Mouse (Mus musculus): ENCODE results near the gene Sprn. TPM values are rescaled to one million over a fixed set of nuclear protein-coding genes. Genes with fewer than 3 reads are reported as not detected.
A peak's percentile ranks its signal among the peaks of the same experiment; 100 is the strongest.

Sprn gene
- polyA plus RNA-seq, 1 experiment from 2014 or later, result 0.10 TPM

- Histone ChIP-seq H3K4me3 (peak within 1 kb of the TSS; percentile 81), H3K27ac (peak within 1 kb of the TSS; percentile 94), H3K9me3 (no peaks in the 10 kb centered on the region), H3K4me1 (peaks cover 5% of the 10 kb centered on the region; the same call in 1 of the 2 replicates), H3K27me3 (ENCODE audit: insufficient read depth, poor library complexity, severe bottlenecking) (no peaks in the 10 kb centered on the region), H3K36me3 (peaks cover 21% of the 10 kb centered on the region)
- DNase-seq (ENCODE audit: low spot score), result no peak
- WGBS, result 2% methylated on average over 23 of the region's 23 CpGs
Measured at GRCm38 (mm10) chr7:140115583-140116328, 38.9 kb downstream of the Sprn start, which contains the start of gene Paox. Paox (plus strand) TSS chr7:140115799.

- H3K4me3 ChIP-seq, result no peak overlapping the region
- 71% methylated on average over 3 of the region's 3 CpGs for WGBS
Measured at GRCm38 (mm10) chr7:140111943-140112342, 42.7 kb downstream of the Sprn start.

GRCm38 (mm10) chr7:140104009-140104408 is 50.7 kb downstream of the Sprn start:
- Histone ChIP-seq H3K4me1 (peaks cover 16% of the 10 kb centered on the region), H3K9me3 (no peaks in the 10 kb centered on the region), H3K27ac (no peak overlapping the region), H3K4me3 (no peak overlapping the region), H3K27me3 (ENCODE audit: insufficient read depth, poor library complexity, severe bottlenecking) (peaks cover 9% of the 10 kb centered on the region), H3K36me3 (peaks cover 55% of the 10 kb centered on the region)
- WGBS, result 82% methylated on average over 4 of the region's 4 CpGs
- no peak for DNase-seq (ENCODE audit: low spot score)

More at GRCm38 (mm10) chr7:140111943-140112342, 42.7 kb downstream of the Sprn start:
- H3K9me3 ChIP-seq, result no peaks in the 10 kb centered on the region
- H3K36me3 ChIP-seq, result peaks cover 60% of the 10 kb centered on the region
- DNase-seq (ENCODE audit: low spot score), result no peak
- H3K27ac ChIP-seq, result no peak overlapping the region
- peaks cover 5% of the 10 kb centered on the region; the same call in 1 of the 2 replicates for H3K4me1 ChIP-seq
- no peaks in the 10 kb centered on the region for H3K27me3 ChIP-seq (ENCODE audit: insufficient read depth, poor library complexity, severe bottlenecking)

- peak within 1 kb of the TSS; percentile 62 for H3K4me3 ChIP-seq
- peaks cover 9% of the 10 kb centered on the region for H3K27me3 ChIP-seq (ENCODE audit: insufficient read depth, poor library complexity, severe bottlenecking)
- H3K36me3 ChIP-seq, result peaks cover 41% of the 10 kb centered on the region
- DNase-seq (ENCODE audit: low spot score), result peak; percentile 94
- 1% methylated on average over 30 of the region's 30 CpGs for WGBS
- H3K27ac ChIP-seq, result peak within 1 kb of the TSS; percentile 89
- H3K9me3 ChIP-seq, result no peaks in the 10 kb centered on the region
- H3K4me1 ChIP-seq, result peaks cover 16% of the 10 kb centered on the region
Measured at GRCm38 (mm10) chr7:140101993-140102860, 52.5 kb downstream of the Sprn start, which contains the start of gene Fuom. Fuom (minus strand) TSS chr7:140102441.

GRCm38 (mm10) chr7:140101498-140101897 is 53.2 kb downstream of the Sprn start:
- Histone ChIP-seq H3K9me3 (no peaks in the 10 kb centered on the region), H3K4me3 (peak overlapping the region; percentile 62), H3K4me1 (peaks cover 16% of the 10 kb centered on the region), H3K27me3 (ENCODE audit: insufficient read depth, poor library complexity, severe bottlenecking) (peaks cover 9% of the 10 kb centered on the region), H3K27ac (peak overlapping the region; percentile 89), H3K36me3 (peaks cover 35% of the 10 kb centered on the region)
- DNase-seq (ENCODE audit: low spot score), result no peak
- WGBS, result 67% methylated on average over 10 of the region's 10 CpGs

Other genes starting within 250 kb of the Sprn start
- 0.14 TPM in 1 of 2 replicates, not detected in the other for gene Utf1, start 211.1 kb downstream of the Sprn start, polyA plus RNA-seq (2016; fragmentation: Nextera tagmentation; extraction: Ambion mirVana)
- 0.33 TPM in 1 of 2 replicates, not detected in the other for gene 6430531B16Rik, start 176.1 kb downstream of the Sprn start, polyA plus RNA-seq (2016; fragmentation: Nextera tagmentation; extraction: Ambion mirVana)
- 0.57 and 1.3 TPM in 2 replicates for gene Adam8, start 162.3 kb downstream of the Sprn start, polyA plus RNA-seq (2016; fragmentation: Nextera tagmentation; extraction: Ambion mirVana)
- 36.8 and 36.9 TPM in 2 replicates for gene Zfp511, start 118.5 kb downstream of the Sprn start, polyA plus RNA-seq (2016; fragmentation: Nextera tagmentation; extraction: Ambion mirVana)
- 50.8 and 55.4 TPM in 2 replicates for gene Tubgcp2, start 118.2 kb downstream of the Sprn start, polyA plus RNA-seq (2016; fragmentation: Nextera tagmentation; extraction: Ambion mirVana)
- not detected in 2 replicates for gene Msx3, start 105.8 kb downstream of the Sprn start, polyA plus RNA-seq (2016; fragmentation: Nextera tagmentation; extraction: Ambion mirVana)
- gene Caly, start 72.3 kb downstream of the Sprn start, polyA plus RNA-seq (2016; fragmentation: Nextera tagmentation; extraction: Ambion mirVana), result 0.30 and 0.45 TPM in 2 replicates
- gene Prap1, start 61.5 kb downstream of the Sprn start, polyA plus RNA-seq (2016; fragmentation: Nextera tagmentation; extraction: Ambion mirVana), result not detected in 2 replicates
- 41.0 and 59.9 TPM in 2 replicates for gene Fuom, start 52.4 kb downstream of the Sprn start, polyA plus RNA-seq (2016; fragmentation: Nextera tagmentation; extraction: Ambion mirVana)
- 20.1 and 20.2 TPM in 2 replicates for gene Paox, start 39.1 kb downstream of the Sprn start, polyA plus RNA-seq (2016; fragmentation: Nextera tagmentation; extraction: Ambion mirVana)
- 171 and 175 TPM in 2 replicates for gene Echs1, start 38.4 kb downstream of the Sprn start, polyA plus RNA-seq (2016; fragmentation: Nextera tagmentation; extraction: Ambion mirVana)
- gene Mtg1, start 17.3 kb downstream of the Sprn start, polyA plus RNA-seq (2016; fragmentation: Nextera tagmentation; extraction: Ambion mirVana), result 29.3 and 35.7 TPM in 2 replicates
- gene Olfr522, start 9.9 kb upstream of the Sprn start, polyA plus RNA-seq (2016; fragmentation: Nextera tagmentation; extraction: Ambion mirVana), result not detected in 2 replicates
- not detected in 2 replicates for gene Olfr523, start 18.3 kb upstream of the Sprn start, polyA plus RNA-seq (2016; fragmentation: Nextera tagmentation; extraction: Ambion mirVana)
- not detected in 2 replicates for gene Olfr524, start 51.1 kb upstream of the Sprn start, polyA plus RNA-seq (2016; fragmentation: Nextera tagmentation; extraction: Ambion mirVana)
- gene Cd163l1, start 63.4 kb upstream of the Sprn start, polyA plus RNA-seq (2016; fragmentation: Nextera tagmentation; extraction: Ambion mirVana), result not detected in 2 replicates
- gene 5830411N06Rik, start 92.4 kb upstream of the Sprn start, polyA plus RNA-seq (2016; fragmentation: Nextera tagmentation; extraction: Ambion mirVana), result not detected in 2 replicates
- not detected in 2 replicates for gene Olfr525, start 166.0 kb upstream of the Sprn start, polyA plus RNA-seq (2016; fragmentation: Nextera tagmentation; extraction: Ambion mirVana)
- gene Olfr527, start 179.1 kb upstream of the Sprn start, polyA plus RNA-seq (2016; fragmentation: Nextera tagmentation; extraction: Ambion mirVana), result not detected in 2 replicates
- gene Olfr60, start 206.8 kb upstream of the Sprn start, polyA plus RNA-seq (2016; fragmentation: Nextera tagmentation; extraction: Ambion mirVana), result not detected in 2 replicates
- not detected in 2 replicates for gene Olfr530, start 221.5 kb upstream of the Sprn start, polyA plus RNA-seq (2016; fragmentation: Nextera tagmentation; extraction: Ambion mirVana)
- gene Olfr531, start 248.0 kb upstream of the Sprn start, polyA plus RNA-seq (2016; fragmentation: Nextera tagmentation; extraction: Ambion mirVana), result not detected in 2 replicates

Data from heart, embryonic 10.5 days (tissue).